Comparison of ENCODE assay signal across 8 mouse cellular contexts in the genomic region with DNA sequence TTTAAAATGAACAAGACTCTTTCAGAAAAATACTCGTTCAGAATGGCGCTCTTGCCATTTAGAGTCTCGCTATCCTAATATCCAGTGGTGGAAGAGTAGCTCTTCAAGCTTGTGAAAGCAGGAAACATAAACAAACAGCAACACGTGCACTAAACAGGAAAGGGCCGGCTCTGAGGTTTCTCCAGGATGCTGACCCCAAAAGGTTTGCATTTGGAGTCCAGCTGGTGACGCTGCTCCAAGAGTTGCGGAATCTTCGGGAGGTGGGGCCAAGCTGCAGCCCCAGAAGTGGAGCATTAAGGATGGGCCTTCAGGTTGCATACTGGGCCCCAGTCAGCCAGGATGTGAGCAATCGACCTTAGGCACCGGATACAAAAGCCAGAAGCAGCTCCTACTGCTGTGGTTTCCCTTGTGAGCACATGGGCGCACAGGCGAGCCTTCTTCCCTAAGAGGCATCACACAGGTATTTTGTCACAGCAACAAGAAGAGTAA.
A peak's percentile ranks its signal among the peaks of the same experiment; 100 is the strongest.
DNase-seq lines count a peak whose midpoint lies in the region; ATAC-seq lines count a peak whose summit lies in the region.

No protein-coding gene starts in this region.

- no peak overlapping the region for H3K4me3 ChIP-seq in midbrain, embryonic 13.5 days (replicated peaks)
- H3K4me3 ChIP-seq in midbrain, embryonic 10.5 days, result no peak overlapping the region

- no peak overlapping the region for H3K4me2 ChIP-seq in midbrain, embryonic 13.5 days (replicated peaks)

- H3K27ac ChIP-seq in midbrain, embryonic 13.5 days, result no peak overlapping the region
- no peak overlapping the region for H3K27ac ChIP-seq in midbrain, embryonic 10.5 days (replicated peaks)

- H3K9ac ChIP-seq in midbrain, embryonic 13.5 days (replicated peaks), result no peak overlapping the region

- no peak for ATAC-seq in midbrain, embryonic 13.5 days

- peaks cover 11% of the 10 kb centered on the region; the same call in 1 of the 2 replicates for H3K4me1 ChIP-seq in midbrain, embryonic 13.5 days (replicated peaks)
- peaks cover 22% of the 10 kb centered on the region for H3K4me1 ChIP-seq in midbrain, embryonic 10.5 days

- DNase-seq in gastrocnemius, adult 18-20 months (ENCODE audit: low spot score), result peak; percentile 51
- DNase-seq in gastrocnemius, postnatal 4 days (ENCODE audit: low spot score in 2 of 2), result no peak
- DNase-seq in gastrocnemius, postnatal 25 days, result peak; percentile 46
- DNase-seq in kidney, adult 9 months, result peak; percentile 38
- peak; percentile 63 for DNase-seq in lung, postnatal 14 days
- DNase-seq in cerebellum, postnatal 4 days (ENCODE audit: low spot score in 2 of 2), result no peak
- DNase-seq in midbrain, embryonic 10.5 days (ENCODE audit: low spot score), result no peak

- no peaks in the 10 kb centered on the region for H3K36me3 ChIP-seq in midbrain, embryonic 13.5 days
- H3K36me3 ChIP-seq in midbrain, embryonic 10.5 days, result no peaks in the 10 kb centered on the region

- WGBS in midbrain, embryonic 13.5 days, result 81% methylated on average over 12 of the region's 12 CpGs
- WGBS in midbrain, embryonic 10.5 days, result 73% methylated on average over 12 of the region's 12 CpGs

- H3K27me3 ChIP-seq in midbrain, embryonic 13.5 days, result no peaks in the 10 kb centered on the region
- no peaks in the 10 kb centered on the region for H3K27me3 ChIP-seq in midbrain, embryonic 10.5 days (ENCODE audit: low read depth, poor library complexity, severe bottlenecking)

- no peaks in the 10 kb centered on the region for H3K9me3 ChIP-seq in midbrain, embryonic 13.5 days
- H3K9me3 ChIP-seq in midbrain, embryonic 10.5 days (replicated peaks), result no peaks in the 10 kb centered on the region

Comparison
In these comparisons a context has a peak if more than half of its experiments do, and no peak if none do; other contexts are left out.
1. DNase-seq: peak in gastrocnemius, adult 18-20 months (single experiment), gastrocnemius, postnatal 25 days (single experiment), kidney, adult 9 months (single experiment) and lung, postnatal 14 days (single experiment); none in gastrocnemius, postnatal 4 days (0 of 2), cerebellum, postnatal 4 days (0 of 2) and midbrain, embryonic 10.5 days (single experiment).